Mouse (Mus musculus) hindbrain, embryonic 14.5 days (tissue): ENCODE results near the gene Tpcn1. TPM values are rescaled to one million over a fixed set of nuclear protein-coding genes. Genes with fewer than 3 reads are reported as not detected.
A peak's percentile ranks its signal among the peaks of the same experiment; 100 is the strongest.

ENCODE experiments used
- ATAC-seq: fragments of 200-750 bp; cut with Nextera tagmentation; 2 replicates; pipeline ENCODE4 v1.8.0; 2017; ENCODE audit warnings: moderate number of reproducible peaks, mild to moderate bottlenecking, moderate TSS enrichment, moderate library complexity; ENCODE audit not compliant: low FRiP score
- DNase-seq: peaks from one replicate; pipeline ENCODE4 v3.0.0-alpha.2; 2015; ENCODE audit warnings: low spot score
- H3K27ac ChIP-seq: fragments of 300-500 bp; sonication (generic); 2 replicates; pipeline ENCODE4 v1.5.1; 2014; ENCODE audit warnings: mild to moderate bottlenecking, moderate library complexity
- H3K27me3 ChIP-seq: fragments of 300-500 bp; sonication (generic); 2 replicates; pipeline ENCODE4 v1.6.1; 2014; ENCODE audit warnings: mild to moderate bottlenecking, low read length, mixed read lengths; ENCODE audit not compliant: control insufficient read depth, insufficient read depth
- H3K36me3 ChIP-seq: fragments of 300-500 bp; sonication (generic); replicated peaks from 2 replicates; pipeline ENCODE4 v1.6.1; 2014; ENCODE audit not compliant: control insufficient read depth, insufficient read depth
- H3K4me1 ChIP-seq: fragments of 300-500 bp; sonication (generic); replicated peaks from 2 replicates; pipeline ENCODE4 v1.6.1; 2014; ENCODE audit warnings: antibody characterized with exemption, low read length, mixed read lengths; ENCODE audit not compliant: control insufficient read depth, insufficient read depth
- H3K4me2 ChIP-seq: fragments of 300-500 bp; sonication (generic); replicated peaks from 2 replicates; pipeline ENCODE4 v1.6.1; 2014; ENCODE audit warnings: mild to moderate bottlenecking, moderate library complexity
- H3K4me3 ChIP-seq: fragments of 300-500 bp; sonication (generic); replicated peaks from 2 replicates; pipeline ENCODE4 v1.5.1; 2014; ENCODE audit warnings: mild to moderate bottlenecking, low read length
- H3K9ac ChIP-seq: fragments of 300-500 bp; sonication (generic); 2 replicates; pipeline ENCODE4 v1.6.1; 2014
- H3K9me3 ChIP-seq: fragments of 300-500 bp; sonication (generic); 2 replicates; pipeline ENCODE4 v1.6.1; 2016; ENCODE audit warnings: low read length; ENCODE audit not compliant: control insufficient read depth
- WGBS: fragments of 180-500 bp; shearing (Covaris S2); extraction: QIAGEN DNeasy Blood & Tissue Kit; methylation state at CpG from one replicate; pipeline ENCODE4 v1.1.7; 2014; 5-methylcytosine and 5-hydroxymethylcytosine counted together
- polyA plus RNA-seq: library from polyadenylated mRNA; unstranded; fragments of >200 nt; fragmentation: Nextera tagmentation; extraction: Ambion mirVana; gene quantifications from 2 replicates; pipeline ENCODE4 v1.2.1, GENCODE M21; 2014

The Tpcn1 gene
- polyA plus RNA-seq, 1 experiment from 2014 or later: 15.7 TPM

DNA sequence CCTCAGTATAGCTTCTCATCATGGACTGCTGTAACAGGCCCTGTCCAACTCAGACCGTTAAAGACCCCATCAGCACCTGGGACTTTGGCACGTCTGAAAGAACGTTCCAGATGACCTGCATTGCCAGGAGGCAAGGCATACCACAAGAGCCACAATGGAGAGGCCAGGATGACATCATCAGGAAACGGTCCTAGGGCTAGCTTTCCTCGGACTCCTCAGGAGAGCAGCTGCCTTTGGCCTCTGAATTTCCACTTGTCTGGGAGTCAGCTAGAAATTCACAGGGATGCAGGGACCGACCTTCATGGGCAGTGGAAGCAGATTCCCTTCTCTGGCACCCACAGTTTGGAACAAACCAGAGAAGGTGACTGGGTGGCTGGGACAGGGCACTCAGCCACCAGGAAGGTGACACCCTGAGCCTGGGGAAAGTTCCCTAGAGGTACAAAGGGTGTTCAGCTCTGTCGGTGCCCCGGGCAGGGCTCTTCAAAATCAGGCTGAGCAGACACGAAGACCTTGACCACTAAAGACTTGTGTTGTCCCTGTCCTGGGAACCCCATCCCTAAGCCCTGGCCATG is 21.7 kb downstream of the Tpcn1 start:
- ATAC-seq (no peak), DNase-seq (no peak)
- peak overlapping the region; percentile 51; the same call in 1 of the 2 replicates for H3K9ac ChIP-seq
- H3K36me3 ChIP-seq: no peaks in the 10 kb centered on the region
- H3K27me3 ChIP-seq: no peaks in the 10 kb centered on the region
- no peaks in the 10 kb centered on the region for H3K9me3 ChIP-seq
- peak overlapping the region; percentile 92 for H3K27ac ChIP-seq
- WGBS: 47% methylated on average over 9 of the region's 9 CpGs
- H3K4me1 ChIP-seq: peaks cover 83% of the 10 kb centered on the region
- H3K4me3 ChIP-seq: no peak overlapping the region
- H3K4me2 ChIP-seq: peak overlapping the region; percentile 28

- Histone ChIP-seq H3K4me1 (peaks cover 78% of the 10 kb centered on the region), H3K9ac (peak overlapping the region; percentile 29; the same call in 1 of the 2 replicates)
- WGBS: 42% methylated on average over 5 of the region's 5 CpGs
Measured at GRCm38 (mm10) chr5:120566101-120566500, 22.4 kb downstream of the Tpcn1 start.

DNA sequence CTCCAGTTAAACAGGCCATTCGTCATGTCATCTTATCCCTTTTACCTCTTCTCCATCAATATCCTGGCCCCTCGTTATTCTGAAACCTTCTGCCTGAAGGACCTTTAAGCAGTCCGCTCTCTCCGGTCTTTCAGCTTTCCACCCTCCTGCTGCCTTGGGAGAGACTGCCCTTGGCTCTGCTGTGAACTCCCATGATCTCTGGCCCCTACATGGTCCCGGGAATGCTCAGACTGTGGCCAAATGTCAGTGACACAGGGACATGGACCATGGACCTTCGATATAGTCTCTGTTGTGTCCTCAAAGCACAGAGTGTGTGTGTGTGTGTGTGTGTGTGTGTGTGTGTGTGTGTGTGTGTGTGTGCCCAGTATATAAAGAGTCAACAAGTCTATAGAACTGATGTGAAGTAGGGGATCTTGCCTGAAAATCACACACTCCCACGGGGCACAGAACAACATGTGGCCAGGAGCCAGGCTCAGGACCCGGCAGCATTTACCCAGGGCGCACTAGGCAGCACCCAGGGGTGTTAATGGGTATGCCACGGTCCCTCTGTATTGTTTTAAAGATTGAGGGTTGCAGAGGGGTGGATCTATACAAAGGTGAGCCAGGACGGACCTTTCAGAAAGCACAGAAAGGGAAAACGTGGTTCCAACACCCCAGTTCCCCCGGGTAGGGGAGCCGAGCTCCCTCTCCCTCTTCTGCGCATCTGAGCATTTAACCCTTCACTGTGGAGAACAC is 23.1 kb downstream of the Tpcn1 start:
- WGBS: 27% methylated on average over 15 of the region's 15 CpGs
- peak overlapping the region; percentile 92 for H3K27ac ChIP-seq
- DNase-seq (no peak), ATAC-seq (no peak)
- H3K9me3 ChIP-seq: no peaks in the 10 kb centered on the region
- H3K4me3 ChIP-seq: no peak overlapping the region
- no peaks in the 10 kb centered on the region for H3K27me3 ChIP-seq
- peak overlapping the region; percentile 25; the same call in 1 of the 2 replicates for H3K9ac ChIP-seq
- no peaks in the 10 kb centered on the region for H3K36me3 ChIP-seq
- H3K4me2 ChIP-seq: peak overlapping the region; percentile 11; the same call in 1 of the 2 replicates
- peaks cover 77% of the 10 kb centered on the region for H3K4me1 ChIP-seq

More at GRCm38 (mm10) chr5:120566101-120566500, 22.4 kb downstream of the Tpcn1 start:
- DNase-seq (peak; percentile 79), ATAC-seq (peak; percentile 38; the same call in 1 of the 2 replicates)
- Histone ChIP-seq H3K27me3 (no peaks in the 10 kb centered on the region), H3K9me3 (no peaks in the 10 kb centered on the region), H3K4me3 (no peak overlapping the region), H3K4me2 (no peak overlapping the region), H3K27ac (peak overlapping the region; percentile 92), H3K36me3 (no peaks in the 10 kb centered on the region)

GRCm38 (mm10) chr5:120563914-120564311 is 24.6 kb downstream of the Tpcn1 start:
- no peaks in the 10 kb centered on the region for H3K9me3 ChIP-seq
- peaks cover 68% of the 10 kb centered on the region for H3K4me1 ChIP-seq
- H3K27ac ChIP-seq: peak overlapping the region; percentile 41; the same call in 1 of the 2 replicates

DNA sequence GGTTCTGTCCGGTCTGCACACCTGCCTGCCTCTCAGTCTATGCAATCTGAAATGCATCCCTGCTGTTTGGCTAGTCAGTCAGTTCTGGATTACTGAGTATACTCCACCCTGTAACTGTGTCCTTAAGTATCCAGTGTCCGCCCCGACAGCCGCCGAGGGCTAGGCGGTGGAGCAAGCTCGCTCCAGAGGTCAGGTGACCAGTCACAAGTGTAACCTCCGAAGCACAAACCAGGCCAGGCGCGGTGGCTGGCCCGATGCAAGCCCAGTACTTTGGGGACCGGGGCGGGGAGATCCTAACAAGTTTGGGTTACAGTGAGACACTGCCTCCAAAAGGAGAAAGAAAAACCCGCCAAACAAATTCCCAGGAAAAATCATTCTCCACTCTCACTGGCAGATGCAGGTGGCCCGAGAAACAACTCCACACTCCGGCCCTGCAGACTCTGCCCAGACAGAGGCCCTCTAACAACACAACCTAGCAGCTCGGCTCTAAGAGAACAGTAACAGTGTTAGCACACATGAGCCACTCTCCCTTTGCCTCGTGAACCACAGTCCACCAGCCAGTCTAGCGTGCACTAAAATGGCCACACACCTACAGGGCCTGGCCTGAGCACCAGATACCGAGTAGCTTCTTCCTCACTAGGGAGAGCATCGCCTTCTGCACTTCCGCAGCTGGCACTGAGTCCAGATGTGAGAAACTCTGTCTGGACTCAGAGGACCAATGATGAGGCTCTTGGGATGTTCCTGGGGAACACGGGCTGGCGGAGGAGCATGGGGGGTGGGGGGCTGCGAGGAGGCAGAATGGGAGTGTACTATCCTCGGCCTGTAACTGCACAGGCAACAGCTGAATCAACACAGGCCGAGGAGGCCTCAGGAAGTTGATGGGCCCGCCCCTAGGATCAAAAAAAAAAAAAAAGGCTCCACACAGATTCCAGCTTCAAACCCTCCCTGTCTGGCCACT is 25.2 kb downstream of the Tpcn1 start:
- H3K4me1 ChIP-seq: peaks cover 65% of the 10 kb centered on the region
- H3K36me3 ChIP-seq: no peaks in the 10 kb centered on the region
- ATAC-seq: no peak
- 64% methylated on average over 28 of the region's 28 CpGs for WGBS
- no peak overlapping the region for H3K4me2 ChIP-seq
- no peak for DNase-seq
- no peaks in the 10 kb centered on the region for H3K27me3 ChIP-seq
- H3K27ac ChIP-seq: peak overlapping the region; percentile 70
- no peak overlapping the region for H3K4me3 ChIP-seq
- no peak overlapping the region for H3K9ac ChIP-seq
- no peaks in the 10 kb centered on the region for H3K9me3 ChIP-seq

More at GRCm38 (mm10) chr5:120563914-120564311, 24.6 kb downstream of the Tpcn1 start:
- Histone ChIP-seq H3K36me3 (no peaks in the 10 kb centered on the region), H3K4me2 (no peak overlapping the region), H3K4me3 (no peak overlapping the region), H3K9ac (no peak overlapping the region), H3K27me3 (no peaks in the 10 kb centered on the region)
- ATAC-seq (no peak), DNase-seq (no peak)
- WGBS: 61% methylated on average over 4 of the region's 4 CpGs

DNA sequence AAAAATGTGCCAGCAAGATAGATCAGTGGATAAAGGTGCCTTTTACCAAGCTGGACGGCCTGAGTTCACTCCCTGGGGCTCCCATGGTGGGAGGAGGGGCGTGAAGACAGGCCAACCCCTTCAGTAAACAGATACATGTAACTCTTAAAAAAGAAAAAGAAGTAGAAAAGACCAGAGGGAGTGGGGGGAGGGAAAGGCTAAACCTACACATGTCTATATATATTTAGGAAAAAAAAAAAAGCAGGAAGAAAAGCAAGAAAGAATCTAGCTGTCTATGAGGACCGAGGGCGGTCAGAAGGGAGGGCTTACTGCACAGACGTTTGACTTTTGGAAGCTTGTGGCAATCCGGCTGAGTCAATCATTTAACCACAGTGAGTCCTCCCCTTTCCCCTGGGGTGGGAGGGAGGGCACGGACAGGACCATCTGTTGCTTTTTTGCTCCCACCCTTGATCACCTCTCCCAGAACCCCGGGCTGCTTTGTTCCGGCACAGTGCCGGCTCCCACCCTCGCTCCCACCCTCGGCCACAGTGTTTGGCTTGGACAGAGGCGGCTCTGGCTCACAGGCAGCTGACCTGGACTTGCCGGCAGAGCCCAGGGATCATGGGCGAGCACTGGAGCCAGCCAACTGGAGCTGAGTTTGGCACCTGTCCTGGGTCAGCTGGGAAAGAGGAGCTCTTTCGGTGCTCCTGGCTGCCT is 27.7 kb downstream of the Tpcn1 start:
- H3K9me3 ChIP-seq: no peaks in the 10 kb centered on the region

GRCm38 (mm10) chr5:120560129-120560615 is 28.3 kb downstream of the Tpcn1 start:
- 58% methylated on average over 9 of the region's 9 CpGs for WGBS
- no peak overlapping the region for H3K4me2 ChIP-seq

More for the DNA sequence above, 27.7 kb downstream of the Tpcn1 start:
- DNase-seq (peak; percentile 46), ATAC-seq (peak; percentile 28; the same call in 1 of the 2 replicates)
- H3K4me1 ChIP-seq: peaks cover 40% of the 10 kb centered on the region
- no peak overlapping the region for H3K4me3 ChIP-seq
- peak overlapping the region; percentile 31 for H3K4me2 ChIP-seq
- peaks cover 13% of the 10 kb centered on the region; the same call in 1 of the 2 replicates for H3K36me3 ChIP-seq
- H3K27ac ChIP-seq: peak overlapping the region; percentile 57
- H3K9ac ChIP-seq: no peak overlapping the region; the same call in 1 of the 2 replicates
- WGBS: 16% methylated on average over 16 of the region's 16 CpGs
- no peaks in the 10 kb centered on the region for H3K27me3 ChIP-seq

DNA sequence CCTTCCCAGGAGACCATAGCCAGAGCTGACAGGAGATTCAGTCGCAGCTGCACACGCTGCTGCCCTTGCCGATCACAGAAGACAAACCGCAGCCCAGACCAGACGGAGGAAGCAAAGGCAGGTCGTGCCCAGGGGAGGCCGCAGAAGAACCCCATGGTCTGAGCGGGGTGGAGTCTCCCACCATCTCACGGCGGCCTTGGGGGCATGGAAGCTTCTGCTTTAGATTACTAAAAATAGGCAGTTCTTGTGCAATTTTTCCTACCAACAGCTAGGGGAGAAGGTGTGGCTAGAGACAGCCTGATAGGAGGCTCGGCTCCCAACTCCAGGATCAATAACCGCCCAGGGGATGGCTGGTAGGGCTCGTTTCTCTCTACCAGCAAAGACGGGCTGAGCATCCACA is 29.7 kb downstream of the Tpcn1 start:
- peaks cover 26% of the 10 kb centered on the region for H3K4me1 ChIP-seq
- H3K9me3 ChIP-seq: no peaks in the 10 kb centered on the region
- WGBS: 67% methylated on average over 14 of the region's 14 CpGs
- no peak for DNase-seq
- H3K27me3 ChIP-seq: no peaks in the 10 kb centered on the region
- no peak overlapping the region for H3K4me3 ChIP-seq
- no peak for ATAC-seq
- no peak overlapping the region for H3K9ac ChIP-seq
- H3K36me3 ChIP-seq: peaks cover 31% of the 10 kb centered on the region
- H3K27ac ChIP-seq: 0 out of 2 replicates have a peak overlapping the region, but pooled peaks have one; percentile 20
- no peak overlapping the region for H3K4me2 ChIP-seq

More at GRCm38 (mm10) chr5:120560129-120560615, 28.3 kb downstream of the Tpcn1 start:
- no peaks in the 10 kb centered on the region for H3K27me3 ChIP-seq
- ATAC-seq: no peak
- DNase-seq: no peak
- H3K4me1 ChIP-seq: peaks cover 34% of the 10 kb centered on the region
- peaks cover 18% of the 10 kb centered on the region; the same call in 1 of the 2 replicates for H3K36me3 ChIP-seq
- H3K27ac ChIP-seq: peak overlapping the region; percentile 57; the same call in 1 of the 2 replicates
- H3K9ac ChIP-seq: no peak overlapping the region
- H3K4me3 ChIP-seq: no peak overlapping the region
- H3K9me3 ChIP-seq: no peaks in the 10 kb centered on the region
